Mouse (Mus musculus) left cerebral cortex, adult 2 months (tissue): ENCODE measurements around the gene Cxcl9. TPM values are rescaled to one million over a fixed set of nuclear protein-coding genes. Genes with fewer than 3 reads are reported as not detected.

ENCODE experiments used
- DNase-seq, 2 experiments: peaks; one replicate each; pipeline ENCODE4 v3.0.0; 2021 to 2022; ENCODE audit warnings: low spot score in 2 of 2, mixed read lengths in 1 of 2; ENCODE audit errors: extremely low spot score in 1 of 2
- H3K27ac ChIP-seq: fragments of 200-600 bp; 2 replicates; pipeline ENCODE4 v1.8.1; 2022
- H3K4me3 ChIP-seq: fragments of 200-600 bp; 2 replicates; pipeline ENCODE4 v1.8.1; 2022
- CTCF ChIP-seq: fragments of 200-600 bp; IDR thresholded peaks from 2 replicates; pipeline ENCODE4 v1.8.1; 2022; ENCODE audit warnings: antibody characterized with exemption, mild to moderate bottlenecking, moderate library complexity
- intact Hi-C: fragments of 180-260 bp; cut with DNase I; formaldehyde crosslinking; loops from one replicate; pipeline ENCODE4 v1.15.1; 2025
- total RNA-seq, 2 experiments: library from RNA; stranded (reverse); gene quantifications; 2 replicates each; pipeline ENCODE4 v1.2.3; 2021

Cxcl9 gene
- total RNA-seq, 2 experiments from 2014 or later, result not detected

- Histone ChIP-seq H3K27ac (no peak overlapping the region), H3K4me3 (no peak overlapping the region)
- no peak for DNase-seq
- intact Hi-C loops, result loop anchor here (10.0 kb wide), 1 partner anchor 239 kb away; no protein-coding TSS in a partner anchor
- TF ChIP-seq CTCF, result no peak
These were observed 23.6 kb downstream of the Cxcl9 start for GRCm38 (mm10) chr5:92304291-92304690.

GRCm38 (mm10) chr5:92302149-92302840, 25.6 kb downstream of the Cxcl9 start:
- intact Hi-C loops, result loop anchor here (10.0 kb wide), 1 partner anchor 237 kb away; no protein-coding TSS in a partner anchor
- no peak for TF ChIP-seq CTCF

GRCm38 (mm10) chr5:92294525-92294924, 33.4 kb downstream of the Cxcl9 start:
- intact Hi-C loops, result no loop called here
- DNase-seq, result no peak
- no peak for TF ChIP-seq CTCF
- Histone ChIP-seq H3K4me3 (no peak overlapping the region), H3K27ac (no peak overlapping the region)

More at GRCm38 (mm10) chr5:92302149-92302840, 25.6 kb downstream of the Cxcl9 start:
- no peak for DNase-seq
- H3K27ac ChIP-seq, result no peak overlapping the region
- H3K4me3 ChIP-seq, result no peak overlapping the region

- no peak for TF ChIP-seq CTCF
- no peak overlapping the region for H3K4me3 ChIP-seq
- intact Hi-C loops, result no loop called here
- no peak for DNase-seq
- H3K27ac ChIP-seq, result no peak overlapping the region
These were observed 36.0 kb downstream of the Cxcl9 start for GRCm38 (mm10) chr5:92291652-92292414.

- no peak overlapping the region for H3K4me3 ChIP-seq
- DNase-seq, result no peak
- no peak for TF ChIP-seq CTCF
- intact Hi-C loops, result no loop called here
- no peak overlapping the region for H3K27ac ChIP-seq
These were observed 40.0 kb downstream of the Cxcl9 start for GRCm38 (mm10) chr5:92287840-92288239.

GRCm38 (mm10) chr5:92283107-92283506, 44.8 kb downstream of the Cxcl9 start:
- Histone ChIP-seq H3K4me3 (no peak overlapping the region), H3K27ac (no peak overlapping the region)
- intact Hi-C loops, result no loop called here
- no peak for DNase-seq
- TF ChIP-seq CTCF, result no peak

- H3K27ac ChIP-seq, result no peak overlapping the region
- no peak overlapping the region for H3K4me3 ChIP-seq
- intact Hi-C loops, result no loop called here
- DNase-seq, result no peak
- no peak for TF ChIP-seq CTCF
These were observed 45.3 kb downstream of the Cxcl9 start for GRCm38 (mm10) chr5:92282571-92282970.

- no peak for DNase-seq
- TF ChIP-seq CTCF, result no peak
- Histone ChIP-seq H3K4me3 (no peak overlapping the region), H3K27ac (no peak overlapping the region)
- intact Hi-C loops, result loop anchor here (2.0 kb wide), 1 partner anchor 30 kb away; no protein-coding TSS in a partner anchor
These were observed 48.8 kb downstream of the Cxcl9 start for GRCm38 (mm10) chr5:92278942-92279537.

- peak; percentile 46 for TF ChIP-seq CTCF
- Histone ChIP-seq H3K27ac (peak within 1 kb of the TSS; percentile 89), H3K4me3 (peak within 1 kb of the TSS; percentile 51)
- DNase-seq, result peak; percentile 76 to 82
- intact Hi-C loops, result loop anchor here (2.0 kb wide), 1 partner anchor 31 kb away; no protein-coding TSS in a partner anchor
These were observed 50.2 kb downstream of the Cxcl9 start, which contains the start of gene Naaa for GRCm38 (mm10) chr5:92277437-92278394. Gene Naaa (minus strand): TSS chr5:92278170.

Other genes starting within 250 kb of the Cxcl9 start
- 100 to 1,000 TPM; 228 to 236 TPM for gene G3bp2, start 244.4 kb downstream of the Cxcl9 start, total RNA-seq
- 10 to 100 TPM; 79.1 to 84.0 TPM for gene Uso1, start 190.1 kb downstream of the Cxcl9 start, total RNA-seq
- gene U90926, start 112.7 kb downstream of the Cxcl9 start, total RNA-seq, result not detected
- gene Ppef2, start 71.8 kb downstream of the Cxcl9 start, total RNA-seq, result under 1 TPM; 0.54 to 0.75 TPM
- gene Naaa, start 49.9 kb downstream of the Cxcl9 start, total RNA-seq, result 10 to 100 TPM; 38.6 to 40.1 TPM
- gene Sdad1, start 17.6 kb downstream of the Cxcl9 start, total RNA-seq, result 10 to 100 TPM; 21.2 to 21.8 TPM
- 1 to 10 TPM; 3.8 to 7.5 TPM for gene Art3, start 3.7 kb upstream of the Cxcl9 start, total RNA-seq
- not detected for gene Cxcl10, start 20.8 kb upstream of the Cxcl9 start, total RNA-seq
- gene Nup54, start 107.1 kb upstream of the Cxcl9 start, total RNA-seq, result 10 to 100 TPM; 23.7 to 31.3 TPM
- 10 to 100 TPM; 82.6 to 91.9 TPM for gene Scarb2, start 178.8 kb upstream of the Cxcl9 start, total RNA-seq
- not detected for gene Fam47e, start 227.0 kb upstream of the Cxcl9 start, total RNA-seq